Mouse (Mus musculus) ES-Bruce4 (cell line): ENCODE measurements at regions not wholly inside any gene's neighbourhood (a gene's known extent, or its start where the extent isn't known, plus 50 kb on each side); places are given as distances from the start of the nearest gene placed in this dataset.

Experiments used
- CTCF ChIP-seq: IDR thresholded peaks from one replicate; pipeline ENCODE4 v1.8.1; 2011; ENCODE audit warnings: low read depth, low read length
- POLR2A ChIP-seq: IDR thresholded peaks from one replicate; pipeline ENCODE4 v1.8.1; 2011; ENCODE audit warnings: low read length; ENCODE audit not compliant: insufficient read depth

- TF ChIP-seq POLR2A = no peak
- no peak for TF ChIP-seq CTCF
Observed at GRCm38 (mm10) chr1:61068112-61068511, 90.4 kb downstream of the Icos start.
